Mouse (Mus musculus) adrenal gland, postnatal 36 days (tissue): ENCODE measurements at regions not wholly inside any gene's neighbourhood (a gene's known extent, or its start where the extent isn't known, plus 50 kb on each side); places are given as distances from the start of the nearest gene placed in this dataset.

ENCODE experiments used
- DNase-seq, 2 experiments: peaks; one replicate each; pipeline ENCODE4 v3.0.0; 2021; ENCODE audit warnings: mixed read lengths in 1 of 2

DNA sequence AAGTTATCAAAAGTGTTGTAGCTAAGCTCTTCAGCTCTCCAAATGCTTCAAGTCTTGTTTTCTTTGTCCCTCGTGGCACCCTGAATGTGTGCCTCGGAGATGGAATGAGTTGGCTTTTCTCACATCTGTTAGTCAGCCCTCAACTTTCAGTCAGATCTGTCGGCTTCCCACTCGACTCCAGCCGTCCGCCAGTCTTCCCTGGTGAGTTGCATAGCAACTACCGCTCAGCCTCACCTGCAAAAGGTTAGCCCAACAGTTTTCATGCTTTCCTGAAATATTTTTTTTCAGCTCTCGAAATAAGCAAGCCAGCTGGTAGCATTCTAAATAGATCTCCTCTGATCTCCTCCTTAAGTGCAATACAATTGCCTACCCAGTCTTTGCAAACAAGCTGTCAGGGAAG, 601.2 kb downstream of the Dok5 start:
- no peak for DNase-seq

DNA sequence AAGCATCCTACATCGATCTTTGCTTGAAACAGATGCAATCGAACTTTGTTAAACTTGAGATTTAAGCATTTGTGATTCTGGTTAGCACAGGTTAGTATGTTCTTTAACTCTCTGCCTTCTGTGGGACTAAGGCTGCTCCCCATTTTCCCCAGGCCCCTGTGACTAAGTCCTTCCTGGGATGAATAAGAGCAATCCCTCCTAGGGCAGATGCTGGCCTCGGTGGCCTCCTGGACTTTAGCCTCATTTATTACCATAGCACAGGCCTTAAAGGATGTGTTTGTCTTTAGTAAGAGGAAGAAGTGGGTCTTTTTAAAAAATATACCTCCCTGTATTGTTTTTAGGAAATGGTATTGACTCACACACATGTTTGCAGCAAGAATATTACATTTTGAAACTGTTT, 599.9 kb downstream of the Dok5 start:
- no peak for DNase-seq

DNA sequence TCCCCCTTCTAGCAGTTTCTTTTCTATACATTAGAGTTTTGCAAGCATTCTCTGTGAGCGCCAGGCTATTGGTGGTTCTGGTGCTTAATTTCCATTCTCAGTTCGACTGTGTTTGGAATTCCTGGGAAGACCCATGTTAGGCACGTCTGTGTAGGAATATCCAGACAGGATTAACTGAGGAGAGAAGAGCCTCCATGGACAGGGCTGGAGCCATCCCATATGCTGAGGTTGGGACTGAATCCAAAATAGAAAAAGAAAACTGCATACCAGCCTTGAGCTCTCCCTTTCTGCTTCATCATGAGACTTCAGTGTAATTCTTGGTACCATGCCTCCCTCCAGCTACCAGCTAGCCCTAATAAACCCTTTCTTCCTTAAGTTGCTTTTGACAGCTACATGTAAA, 595.3 kb downstream of the Dok5 start:
- no peak for DNase-seq

DNA sequence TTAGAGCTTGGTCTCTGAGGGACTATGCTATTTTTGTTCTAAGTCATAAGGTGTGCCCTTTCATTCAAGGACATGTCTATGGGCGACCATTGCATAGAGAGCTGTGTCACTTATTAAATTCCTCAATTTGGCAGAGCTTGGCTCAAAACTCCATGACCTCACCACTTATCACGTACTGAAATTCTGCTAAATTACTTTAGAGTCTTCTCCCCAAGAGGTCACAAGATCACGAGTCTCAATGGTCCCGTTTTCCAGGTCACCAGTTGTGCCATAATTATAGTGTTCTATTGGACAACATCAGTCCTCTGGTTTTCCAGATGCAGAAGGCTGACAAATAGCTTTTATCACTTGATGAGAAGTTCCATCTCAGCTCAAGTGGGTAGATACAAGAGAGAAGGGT, 576.9 kb downstream of the Dok5 start:
- DNase-seq = no peak

DNA sequence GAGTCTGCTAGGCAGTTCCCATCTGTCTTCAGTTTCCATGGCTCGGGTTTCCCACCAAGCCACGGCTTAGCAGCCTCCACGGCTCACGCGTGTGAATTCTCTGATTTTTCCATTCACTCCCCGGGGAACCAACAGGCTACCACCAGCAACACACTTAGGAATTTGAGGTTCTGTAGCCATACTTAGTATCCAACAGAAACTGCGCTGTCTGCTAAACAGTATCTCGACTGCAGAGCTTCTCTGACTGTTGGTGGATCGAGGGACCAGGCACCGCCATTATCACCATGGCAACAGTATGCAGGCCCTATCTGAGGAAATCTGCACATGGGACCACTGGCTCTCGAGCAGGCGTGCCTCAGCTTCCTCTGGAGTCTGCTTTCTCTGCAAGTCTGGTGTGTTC, 574.4 kb downstream of the Dok5 start:
- DNase-seq = no peak

DNA sequence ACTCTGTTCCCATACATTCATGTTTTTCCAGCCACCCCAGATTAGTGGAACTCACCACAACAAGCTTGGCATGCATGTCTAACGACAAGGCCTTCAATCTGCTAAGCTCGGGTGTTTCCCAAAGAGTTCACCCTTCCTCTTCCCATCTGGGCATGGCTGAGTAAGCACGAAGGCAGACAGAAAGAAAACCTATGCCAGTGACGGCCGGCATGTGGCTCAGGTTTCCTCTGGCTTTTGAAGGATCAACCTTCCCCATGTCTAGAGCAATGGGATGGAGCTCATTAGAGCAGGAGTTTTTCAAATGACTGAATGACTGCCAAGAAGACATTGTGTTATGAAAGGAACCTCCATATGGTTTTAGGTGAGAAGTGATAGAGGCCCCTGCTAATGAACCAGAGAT, 566.9 kb downstream of the Dok5 start:
- no peak for DNase-seq

DNA sequence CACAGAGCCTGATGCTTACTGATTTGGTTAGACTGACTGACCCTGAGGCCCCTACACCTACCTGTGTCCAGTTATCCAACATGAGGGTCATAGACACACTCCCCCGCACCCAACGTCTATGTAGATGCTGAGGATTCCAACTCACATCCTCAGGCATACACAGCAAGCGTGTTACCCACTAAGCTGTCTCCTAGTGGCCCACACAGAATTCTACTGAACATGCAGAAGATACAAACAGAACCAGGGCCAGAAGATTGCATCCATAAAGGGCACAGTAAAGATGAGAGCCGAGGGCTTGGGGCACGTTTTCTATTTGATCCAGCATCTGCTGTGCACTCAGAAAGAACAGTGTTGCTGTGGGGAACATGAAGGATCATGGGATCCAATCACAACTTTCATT, 564.0 kb downstream of the Dok5 start:
- DNase-seq = no peak

DNA sequence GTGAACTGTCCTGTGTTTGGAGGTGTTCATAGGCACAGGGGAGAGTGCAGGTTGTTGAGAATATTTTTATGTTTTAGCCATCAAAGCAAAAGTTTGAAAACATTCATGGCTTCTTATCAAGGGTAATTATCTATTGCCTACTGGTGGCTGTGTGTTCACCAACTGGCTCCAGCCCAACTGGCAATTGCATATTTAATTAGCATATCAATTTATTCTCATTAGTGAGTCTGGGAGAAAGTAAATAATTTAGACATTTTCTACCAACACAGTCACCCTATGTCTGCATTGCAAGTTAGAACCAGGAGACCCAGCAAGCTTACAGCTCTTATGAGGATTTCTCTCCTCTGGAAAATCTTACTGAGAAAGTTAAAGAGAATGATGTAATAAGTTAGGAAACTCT, 561.0 kb downstream of the Dok5 start:
- no peak for DNase-seq

DNA sequence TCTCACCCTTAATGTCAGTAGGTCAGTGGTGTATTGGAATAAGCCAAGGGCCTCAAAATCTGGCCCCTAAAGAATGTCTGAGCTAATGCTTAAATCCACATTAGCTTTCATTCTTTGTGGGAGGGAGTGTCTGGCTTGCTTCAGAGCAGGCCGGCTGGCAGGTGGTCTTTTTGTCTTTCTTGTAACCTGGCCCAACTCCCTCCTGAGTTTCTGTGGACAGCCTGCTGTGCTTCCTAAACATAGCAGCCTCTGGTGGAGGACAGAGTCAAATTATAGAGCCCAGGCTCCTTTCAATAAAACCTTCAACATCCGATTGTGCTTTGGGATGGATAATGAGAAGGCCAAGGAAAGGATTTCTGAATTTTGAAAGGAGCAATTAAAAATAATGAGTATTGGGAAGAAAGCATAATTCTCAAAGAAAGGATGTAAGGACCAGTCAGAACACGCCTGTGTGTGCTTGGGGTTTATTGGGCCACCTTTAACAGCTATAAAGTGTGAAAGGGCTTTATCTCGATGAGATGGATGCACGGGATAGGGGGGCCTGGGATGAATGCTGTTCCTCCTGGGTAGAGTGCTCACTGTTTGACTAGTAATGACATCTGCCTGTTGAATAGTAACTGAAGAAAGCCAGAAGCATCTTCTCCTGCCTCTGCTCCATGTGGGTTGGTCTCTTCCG, 554.2 kb downstream of the Dok5 start:
- DNase-seq = no peak

DNA sequence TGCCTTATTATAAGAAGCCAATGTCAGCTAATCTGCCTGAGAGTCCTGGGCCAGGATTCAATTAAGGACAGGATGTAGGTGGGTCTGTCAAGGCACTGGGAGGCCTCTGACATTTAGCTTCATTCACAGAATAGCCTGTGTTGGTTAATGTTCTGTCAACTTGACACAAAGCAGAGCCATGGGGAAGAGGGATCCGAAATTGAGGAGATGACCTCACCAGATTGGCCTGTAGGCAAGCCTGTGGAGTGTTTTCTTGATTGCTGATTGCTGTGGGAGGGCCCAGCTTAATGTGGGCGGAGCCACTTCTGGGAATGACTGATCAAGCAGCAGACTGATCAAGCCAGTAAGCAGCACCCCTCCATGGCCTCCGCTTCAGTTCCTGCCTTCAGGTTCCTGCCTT, 548.5 kb downstream of the Dok5 start:
- DNase-seq = no peak

DNA sequence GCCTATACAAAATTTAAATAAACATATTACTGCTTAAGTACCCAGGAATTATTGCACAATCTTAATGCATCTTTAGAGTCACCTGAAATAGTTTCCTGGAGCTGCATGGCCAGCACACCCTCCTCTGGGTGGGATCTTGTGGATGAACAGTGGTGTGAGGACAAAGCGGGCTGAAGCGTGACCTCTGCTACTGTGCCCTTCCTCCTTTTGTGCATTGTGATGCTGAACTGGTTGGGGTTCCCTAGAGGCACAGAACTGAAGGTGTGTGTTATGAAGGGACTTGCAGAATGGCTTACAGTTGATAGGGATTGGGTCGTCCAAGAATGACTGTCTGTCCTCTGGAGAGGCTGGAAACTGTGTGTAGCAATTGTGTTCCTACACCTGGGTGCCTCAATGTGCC, 547.7 kb downstream of the Dok5 start:
- DNase-seq = no peak

DNA sequence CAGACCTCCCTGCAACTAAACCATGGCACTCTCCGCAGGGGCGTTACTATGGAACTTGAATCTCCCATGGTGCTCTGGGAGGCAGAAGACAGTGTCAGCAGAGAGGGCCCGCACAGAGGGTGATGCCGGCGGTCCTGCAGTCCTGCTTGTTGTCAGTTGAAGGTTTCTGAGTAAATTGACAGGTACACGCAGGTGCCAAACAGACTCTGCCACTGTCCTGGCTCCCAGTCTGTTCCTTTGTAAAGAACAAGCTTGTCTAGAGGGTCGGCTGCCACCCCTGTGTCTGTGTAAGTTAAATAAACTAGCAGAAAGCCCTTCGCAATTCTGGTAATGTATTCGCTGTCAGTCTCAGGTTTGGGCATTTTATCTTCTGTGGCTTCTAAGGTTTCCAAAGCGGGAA, 521.6 kb downstream of the Dok5 start:
- DNase-seq = no peak

DNA sequence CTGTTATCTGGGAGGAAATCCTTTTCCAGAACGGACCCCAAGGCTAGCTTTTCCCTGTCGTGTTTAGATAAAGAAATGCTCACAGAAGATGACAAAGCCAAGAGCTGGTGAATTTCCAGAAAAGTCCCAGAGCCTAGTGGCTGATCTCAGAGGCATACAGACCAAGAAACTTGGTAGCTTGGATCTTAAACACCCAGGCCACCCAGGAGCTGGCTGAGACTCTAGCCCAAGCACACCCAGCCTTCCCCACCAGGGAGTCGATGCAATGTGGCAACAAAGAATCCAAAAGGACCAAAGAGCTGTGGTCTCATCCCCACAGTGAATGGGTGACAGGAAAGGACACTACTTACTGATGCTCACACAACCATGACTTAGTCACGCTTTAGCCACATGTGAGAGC, 513.8 kb downstream of the Dok5 start:
- no peak for DNase-seq

DNA sequence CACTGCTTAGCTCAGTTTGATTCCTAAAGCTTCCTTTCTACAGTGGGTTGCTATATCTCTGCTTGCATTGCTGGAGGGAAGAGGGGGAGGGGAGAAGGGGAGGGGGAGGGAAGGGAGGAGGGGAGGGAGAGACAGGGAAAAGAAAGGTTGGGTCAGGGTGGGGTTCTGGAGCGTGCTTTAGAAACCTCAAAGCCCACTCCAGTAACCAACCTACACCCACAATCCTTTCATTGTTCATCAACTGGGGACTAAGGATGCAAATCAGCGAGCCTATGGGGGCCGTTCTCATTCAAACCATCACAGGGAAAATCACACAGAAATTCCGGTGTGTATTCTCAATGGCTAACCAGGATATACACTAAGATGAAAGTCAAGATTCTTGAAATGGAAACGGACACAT, 510.7 kb downstream of the Dok5 start:
- no peak for DNase-seq

DNA sequence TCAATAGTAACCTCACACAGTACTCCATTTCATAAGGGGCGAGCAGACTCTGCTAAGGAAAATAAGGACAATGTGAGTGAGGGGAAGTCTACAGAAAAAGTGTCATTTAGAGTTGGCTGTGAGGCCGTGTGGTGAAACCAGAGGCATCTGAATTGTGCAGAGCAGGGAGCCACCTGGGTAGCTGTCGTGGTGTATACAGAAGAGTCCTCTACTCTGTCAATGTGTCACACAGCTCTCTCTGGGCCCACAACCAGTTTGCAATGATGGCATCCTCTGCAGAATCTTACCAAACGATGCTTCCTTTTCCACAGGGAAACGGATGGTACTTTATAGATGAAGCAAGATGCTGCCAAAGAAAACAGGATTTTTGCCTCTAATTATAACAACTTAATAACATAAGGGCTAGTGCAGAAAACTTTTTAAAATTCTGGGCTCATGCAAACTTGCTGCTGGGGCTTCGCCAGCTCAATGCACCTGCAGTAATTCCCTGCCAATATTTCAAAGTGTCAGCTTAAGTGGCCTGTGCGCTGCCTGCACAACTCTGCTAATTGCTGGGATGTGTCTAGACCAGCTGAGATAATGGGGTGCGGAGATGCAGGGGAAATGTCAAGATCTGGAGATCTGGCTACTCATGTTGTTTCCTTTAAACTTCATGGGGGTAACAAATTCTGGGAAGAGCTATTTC, 505.8 kb downstream of the Dok5 start:
- no peak for DNase-seq

DNA sequence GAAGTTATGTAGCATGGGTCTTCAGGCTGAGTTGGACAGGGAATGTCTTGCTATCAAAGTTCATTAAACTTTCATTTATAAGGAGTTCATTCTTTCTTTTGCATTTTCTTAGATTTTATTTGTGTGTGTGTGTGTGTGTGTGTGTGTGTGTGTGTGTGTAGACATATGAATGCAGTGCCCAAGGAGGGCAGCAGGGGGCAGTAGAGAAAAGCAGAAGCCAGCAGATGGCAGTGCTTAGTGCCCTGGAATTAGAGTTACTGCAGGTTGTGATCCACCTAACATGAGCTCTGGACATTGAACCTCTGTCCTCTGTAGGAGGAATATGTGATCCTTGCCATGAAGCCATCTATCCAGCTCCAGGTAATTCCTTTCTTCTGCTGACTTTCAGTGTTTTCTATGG, 501.2 kb downstream of the Dok5 start:
- no peak for DNase-seq

DNA sequence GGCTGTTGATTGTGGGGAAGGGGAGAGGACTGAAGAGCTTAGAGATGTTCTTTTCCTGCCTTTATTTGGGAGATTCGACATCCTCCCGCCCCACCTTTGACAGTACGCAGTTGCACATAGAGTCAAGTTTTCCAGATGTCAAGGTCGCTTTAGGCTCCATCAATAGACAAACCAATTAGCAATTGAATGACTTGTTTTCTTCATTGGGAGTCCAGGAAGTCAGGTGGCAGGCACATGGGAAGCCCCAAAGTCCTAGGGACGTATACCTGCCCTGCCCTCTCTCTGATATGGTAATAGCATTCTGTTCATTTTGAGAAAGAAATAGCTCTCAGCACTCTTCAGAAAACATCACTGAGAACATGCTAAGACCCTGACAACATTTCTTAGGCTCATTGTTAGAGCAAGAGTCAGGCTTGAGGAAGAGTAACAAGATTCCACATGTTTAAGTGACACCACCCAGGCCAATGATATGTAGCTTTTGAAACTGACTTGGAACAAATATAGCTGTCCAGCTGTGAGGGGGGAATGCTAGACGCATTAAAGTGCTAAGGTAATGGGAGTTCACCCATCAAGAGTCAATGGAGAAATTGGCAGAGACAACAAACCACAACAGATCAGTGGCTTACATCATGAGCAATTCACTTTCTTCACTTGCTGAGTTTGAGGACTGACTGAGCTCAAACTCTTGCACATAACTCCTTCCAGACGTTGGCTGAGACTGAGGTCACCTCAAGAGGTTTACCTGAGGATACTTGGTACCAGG, 499.9 kb downstream of the Dok5 start:
- DNase-seq = no peak

DNA sequence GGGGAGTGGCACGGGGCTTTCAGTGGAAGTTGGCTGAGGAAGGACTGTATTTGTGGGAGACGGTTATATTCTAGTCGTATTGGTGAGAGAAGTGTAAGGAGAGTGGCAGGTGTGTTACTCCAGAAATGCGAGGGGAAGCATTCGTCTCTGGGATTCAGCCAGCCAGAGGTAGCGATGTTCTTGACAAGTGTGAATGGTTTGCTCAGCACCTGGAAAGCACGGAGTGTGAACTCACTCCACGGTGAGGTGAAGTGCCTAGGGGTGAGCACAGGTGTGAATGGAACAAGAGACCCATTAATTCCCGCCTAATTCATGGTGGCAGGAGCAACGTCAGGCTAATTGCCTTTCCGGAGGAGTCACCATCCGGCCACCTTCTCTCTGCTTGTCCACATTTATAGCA, 498.9 kb downstream of the Dok5 start:
- DNase-seq = no peak

DNA sequence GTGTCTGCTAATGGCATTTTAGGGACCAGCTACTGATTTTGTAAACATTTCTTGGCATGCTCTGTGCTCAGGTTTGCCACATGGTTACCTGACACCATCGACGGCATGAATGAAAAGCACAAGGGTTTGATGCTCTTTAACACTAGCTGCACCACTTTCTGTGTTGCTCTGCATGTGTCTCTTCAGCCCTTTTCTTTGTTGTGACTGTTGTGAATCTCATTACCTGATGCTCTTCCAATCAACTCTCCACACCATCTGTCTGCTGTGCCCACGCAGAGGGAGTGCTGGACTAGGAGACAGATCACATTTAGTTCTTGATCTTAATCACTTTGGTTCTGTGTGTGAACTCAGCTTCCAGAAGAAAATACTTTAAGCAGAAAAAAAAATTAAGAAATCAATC, 496.6 kb downstream of the Dok5 start:
- no peak for DNase-seq

DNA sequence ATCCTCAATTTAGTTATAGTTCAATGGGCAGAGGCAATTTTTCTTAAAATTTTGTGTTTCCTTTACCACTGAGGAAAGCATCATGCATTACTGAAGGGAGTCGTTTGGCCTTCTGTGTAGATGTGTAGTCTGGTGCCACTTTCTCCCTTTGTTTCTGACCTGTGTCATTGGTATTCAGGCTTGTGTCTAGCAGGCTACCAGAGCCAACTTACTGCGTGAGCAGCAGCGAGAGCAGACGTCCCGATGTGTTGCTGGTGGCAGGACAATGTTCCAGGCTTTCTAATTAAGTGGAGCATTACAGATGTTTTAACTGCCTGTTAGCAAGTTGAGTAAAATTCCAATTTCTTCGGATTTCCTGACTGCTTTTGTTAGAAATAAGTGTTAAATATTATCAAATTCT, 482.2 kb downstream of the Dok5 start:
- DNase-seq = no peak

DNA sequence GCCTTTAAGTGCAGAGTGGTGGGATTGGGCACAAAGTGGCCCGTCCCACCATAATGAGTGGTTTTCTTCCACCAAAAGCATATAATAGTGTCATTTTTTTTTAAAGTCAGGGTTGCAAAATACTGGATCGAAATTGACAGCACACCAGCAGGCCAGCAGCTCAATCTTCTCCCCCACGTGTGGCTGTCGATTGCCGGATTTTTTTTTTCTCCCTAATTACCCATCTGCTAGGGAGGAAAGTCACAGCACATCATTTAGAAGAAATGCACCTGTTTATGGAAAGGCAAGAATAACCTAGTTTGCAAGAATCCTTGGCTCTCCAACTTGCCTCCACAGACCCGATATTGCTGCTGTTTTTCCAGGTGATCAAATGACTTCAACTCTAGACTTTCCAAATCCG, 464.9 kb downstream of the Dok5 start:
- DNase-seq = no peak

DNA sequence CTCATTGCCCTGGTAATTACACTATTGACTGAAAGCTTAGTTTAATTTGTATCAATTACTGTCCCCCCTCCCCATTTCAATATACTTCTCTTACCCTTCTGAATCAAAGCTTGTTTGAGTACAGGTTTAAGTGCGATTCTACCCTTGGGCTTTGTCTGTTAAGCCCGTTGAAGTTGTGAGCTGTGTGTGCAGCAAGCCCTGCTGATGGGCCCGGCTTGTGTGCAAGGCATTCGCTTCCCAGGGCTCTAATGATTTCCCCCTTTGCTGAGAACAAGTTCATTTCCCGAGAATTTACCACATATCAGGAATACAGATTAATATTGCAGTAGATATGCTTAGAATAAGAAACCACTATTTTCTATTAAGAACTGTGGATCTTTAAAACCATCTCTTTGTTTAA, 460.6 kb downstream of the Dok5 start:
- DNase-seq = no peak
